Mouse (Mus musculus): ENCODE data around the gene Plgrkt.

DNA sequence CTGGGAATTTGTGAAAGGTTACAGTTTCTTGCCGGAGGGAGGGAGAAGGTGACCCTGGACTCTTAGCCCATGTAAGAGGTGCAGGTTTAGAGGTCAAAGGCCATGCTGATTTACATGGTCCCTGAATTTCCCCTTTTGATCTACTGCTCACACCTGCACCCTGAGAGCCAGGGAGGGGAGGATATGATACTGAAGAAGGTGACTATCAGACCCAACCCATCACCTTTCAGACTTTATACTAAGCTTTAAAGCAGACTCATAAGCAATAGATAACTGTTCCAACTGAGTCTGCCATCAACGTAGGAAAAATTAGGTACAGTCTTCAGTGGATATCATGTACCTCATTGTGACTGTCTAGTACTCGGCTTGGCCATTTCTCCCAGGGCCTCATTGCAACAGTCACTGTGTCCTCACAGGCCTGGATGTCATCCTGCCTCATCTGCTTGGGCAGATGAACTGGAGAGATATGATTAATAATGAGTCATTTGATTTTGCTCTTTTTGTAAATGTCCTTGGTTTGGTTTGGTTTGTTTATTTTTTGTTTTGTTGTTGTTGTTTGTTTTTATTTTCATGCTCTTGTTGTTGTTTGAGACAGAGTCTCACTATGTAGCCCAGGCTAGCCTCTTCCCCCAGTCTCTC, 1.6 kb upstream of the Plgrkt start:
- TF ChIP-seq CTCF (IDR thresholded peaks at IDR 0.05) (no peak), EP300 (IDR thresholded peaks at IDR 0.05) (no peak)

All from lung, postnatal 0 days (tissue).